Mouse (Mus musculus) c-Kit-positive CD71-positive TER-119-negative erythroid progenitor cells, embryonic 14.5 days (primary cell): Measurements from ENCODE around the gene Gm7694.
A peak's percentile ranks its signal among the peaks of the same experiment; 100 is the strongest.

ENCODE experiments used
- DNase-seq: peaks from one replicate; pipeline ENCODE4 v3.0.0-alpha.2; 2013; ENCODE audit warnings: low read depth

Gene Gm7694

GRCm38 (mm10) chr1:170282415-170283129 lies 23.6 kb downstream of the Gm7694 start:
- DNase-seq: no peak

- DNase-seq: no peak
Observed at GRCm38 (mm10) chr1:170277016-170277415, 29.1 kb downstream of the Gm7694 start, which contains the start of gene Sh2d1b1. TSS of gene Sh2d1b1 (plus strand) at chr1:170277320.

DNA sequence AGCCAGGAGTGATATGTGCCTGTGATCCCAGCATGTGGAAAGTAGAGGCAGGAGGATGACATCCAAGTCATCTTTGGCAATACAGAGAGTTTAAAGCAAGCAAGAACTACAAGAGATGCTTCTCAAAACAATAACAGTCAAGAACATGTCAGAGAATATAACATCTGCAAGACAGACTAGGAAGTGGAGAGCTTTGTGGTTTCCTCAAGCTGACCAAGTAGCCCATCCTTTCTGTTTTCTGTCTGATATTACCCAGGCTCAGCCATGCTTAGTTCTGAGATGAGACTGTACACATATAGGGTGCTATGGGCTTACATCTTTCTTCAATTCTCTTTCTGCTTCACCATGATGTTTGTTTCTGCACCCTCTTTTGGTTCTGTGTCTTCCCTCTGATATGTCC lies 32.9 kb downstream of the Gm7694 start:
- DNase-seq: no peak

DNA sequence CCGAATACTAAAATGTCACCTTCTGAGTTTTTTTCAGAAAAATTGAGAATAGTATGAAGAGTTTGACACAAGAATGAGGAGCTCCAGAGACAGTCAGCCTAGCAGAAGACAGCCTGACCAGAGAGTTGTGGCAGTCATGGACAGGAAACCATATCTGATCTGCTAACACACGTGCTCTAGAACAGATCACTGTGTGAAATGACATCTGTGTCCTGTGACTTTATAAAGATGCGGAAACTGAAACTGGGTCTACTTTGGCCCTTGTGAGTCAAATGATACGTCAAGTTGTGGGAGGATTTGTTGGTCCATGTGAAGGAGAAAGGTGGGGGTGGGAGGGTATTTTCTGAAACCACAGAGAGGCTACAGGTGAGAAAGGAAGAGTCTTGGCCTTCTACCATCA lies 35.4 kb downstream of the Gm7694 start:
- no peak for DNase-seq

GRCm38 (mm10) chr1:170270281-170270680 lies 35.9 kb downstream of the Gm7694 start:
- DNase-seq: no peak

GRCm38 (mm10) chr1:170255560-170255910 lies 50.6 kb downstream of the Gm7694 start:
- peak; percentile 50 for DNase-seq

DNA sequence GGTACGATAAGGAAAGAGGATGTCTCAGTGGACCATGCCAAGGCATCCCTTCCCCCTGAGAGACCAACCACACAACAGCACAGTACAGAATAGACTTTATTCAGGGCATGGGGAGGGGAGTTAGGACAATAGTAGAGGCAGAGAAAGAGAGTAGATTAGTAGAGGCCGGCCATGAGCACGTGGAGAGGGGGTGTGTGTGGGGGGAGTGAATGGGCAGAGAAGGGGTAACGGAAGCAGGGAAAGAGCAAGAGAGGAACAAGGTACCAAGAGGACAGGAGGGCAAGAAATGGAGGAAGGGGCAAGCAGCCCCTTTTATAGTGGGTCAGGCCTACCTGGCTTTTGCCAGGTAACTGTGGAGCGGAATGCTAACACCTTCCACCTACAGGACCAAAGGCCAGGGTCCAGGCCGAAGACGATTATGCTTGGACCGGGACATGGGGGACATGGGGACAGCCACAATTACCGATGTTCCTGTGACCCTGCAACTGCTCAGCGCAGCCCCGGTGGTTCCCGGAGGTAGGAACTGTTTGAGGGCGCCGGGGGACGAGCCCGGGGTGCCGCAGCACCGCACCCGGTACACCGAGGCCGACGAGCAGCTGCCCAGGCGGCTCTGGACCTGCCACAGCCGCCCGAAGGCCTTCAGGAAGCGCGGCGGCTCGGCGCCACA lies 51.1 kb downstream of the Gm7694 start:
- DNase-seq: no peak
